Mouse (Mus musculus): Measurements from ENCODE around the gene Ttbk1. TPM values are rescaled to one million over a fixed set of nuclear protein-coding genes. Genes with fewer than 3 reads are reported as not detected.

Gene Ttbk1
- total and polyA plus RNA-seq, 2 experiments from 2014 or later = 5.6 to 36.5 TPM

DNA sequence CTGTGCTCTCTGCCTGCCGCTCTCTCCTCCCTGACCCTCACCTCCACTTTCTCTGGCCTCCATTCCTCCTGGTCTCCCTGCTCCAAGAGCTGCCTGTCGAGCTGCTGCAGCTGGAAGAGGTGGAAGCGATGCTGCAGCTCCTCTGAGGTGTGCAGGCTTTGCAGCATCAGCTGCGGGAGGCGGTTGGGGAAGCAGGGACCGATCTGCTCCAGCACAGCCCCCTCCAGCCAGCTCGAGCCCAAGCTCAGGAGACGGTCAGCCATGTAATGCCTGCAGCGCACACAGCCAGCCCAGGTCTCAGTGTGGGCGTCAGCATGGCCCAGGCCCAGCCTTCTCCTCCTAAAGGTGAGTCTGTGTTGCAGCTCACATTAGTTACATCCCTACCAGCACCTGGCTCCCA is 32.5 kb upstream of the Ttbk1 start:
- no peak for TF ChIP-seq CTCF (IDR thresholded peaks at IDR 0.05; ENCODE audit: low read depth)
- peaks cover 44% of the 10 kb centered on the region for H3K36me3 ChIP-seq (ENCODE audit: insufficient read depth)
- H3K27me3 ChIP-seq (ENCODE audit: insufficient read depth, low read length) = no peaks in the 10 kb centered on the region
- no peak for DNase-seq
- H3K9ac ChIP-seq = no peak overlapping the region
- 59% methylated on average over 10 of the region's 10 CpGs for WGBS
- no peaks in the 10 kb centered on the region for H3K9me3 ChIP-seq (ENCODE audit: low read length)
- no peak overlapping the region for H3K4me2 ChIP-seq (ENCODE audit: low read depth)
- no peak overlapping the region for H3K27ac ChIP-seq (ENCODE audit: low read depth, low read length)
- ATAC-seq = no peak
- H3K4me1 ChIP-seq (ENCODE audit: insufficient read depth) = no peaks in the 10 kb centered on the region
- H3K4me3 ChIP-seq (ENCODE audit: low read depth, low read length) = no peak overlapping the region

DNA sequence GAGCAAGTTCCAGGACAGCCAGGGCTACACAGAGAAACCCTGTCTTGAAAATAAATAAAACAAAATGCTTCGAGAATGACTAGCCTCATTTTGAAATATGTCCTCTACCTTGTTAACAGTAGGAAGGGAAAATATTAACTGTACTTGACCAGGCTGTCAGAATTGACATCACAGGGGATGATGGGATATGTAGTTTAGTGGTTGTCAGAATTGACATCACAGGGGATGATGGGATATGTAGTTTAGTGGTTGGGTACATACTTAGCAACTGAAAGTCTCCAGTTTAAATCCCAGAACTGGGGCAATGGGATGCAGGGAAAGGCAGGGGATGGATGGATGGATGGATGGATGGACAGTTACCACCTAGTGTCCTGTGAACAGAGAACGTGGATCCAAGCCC is 25.9 kb upstream of the Ttbk1 start:
- no peaks in the 10 kb centered on the region for H3K9me3 ChIP-seq (ENCODE audit: low read length)
- no peak overlapping the region for H3K9ac ChIP-seq
- H3K27ac ChIP-seq (ENCODE audit: low read depth, low read length) = no peak overlapping the region
- DNase-seq = no peak
- no peak overlapping the region for H3K4me2 ChIP-seq (ENCODE audit: low read depth)
- 57% methylated on average over 2 of the region's 2 CpGs for whole genome bisulfite sequencing
- peaks cover 24% of the 10 kb centered on the region for H3K36me3 ChIP-seq (ENCODE audit: insufficient read depth)
- TF ChIP-seq CTCF (IDR thresholded peaks at IDR 0.05; ENCODE audit: low read depth) = no peak
- no peaks in the 10 kb centered on the region for H3K4me1 ChIP-seq (ENCODE audit: insufficient read depth)
- ATAC-seq = peak; percentile 71
- no peaks in the 10 kb centered on the region for H3K27me3 ChIP-seq (ENCODE audit: insufficient read depth, low read length)
- H3K4me3 ChIP-seq (ENCODE audit: low read depth, low read length) = no peak overlapping the region

DNA sequence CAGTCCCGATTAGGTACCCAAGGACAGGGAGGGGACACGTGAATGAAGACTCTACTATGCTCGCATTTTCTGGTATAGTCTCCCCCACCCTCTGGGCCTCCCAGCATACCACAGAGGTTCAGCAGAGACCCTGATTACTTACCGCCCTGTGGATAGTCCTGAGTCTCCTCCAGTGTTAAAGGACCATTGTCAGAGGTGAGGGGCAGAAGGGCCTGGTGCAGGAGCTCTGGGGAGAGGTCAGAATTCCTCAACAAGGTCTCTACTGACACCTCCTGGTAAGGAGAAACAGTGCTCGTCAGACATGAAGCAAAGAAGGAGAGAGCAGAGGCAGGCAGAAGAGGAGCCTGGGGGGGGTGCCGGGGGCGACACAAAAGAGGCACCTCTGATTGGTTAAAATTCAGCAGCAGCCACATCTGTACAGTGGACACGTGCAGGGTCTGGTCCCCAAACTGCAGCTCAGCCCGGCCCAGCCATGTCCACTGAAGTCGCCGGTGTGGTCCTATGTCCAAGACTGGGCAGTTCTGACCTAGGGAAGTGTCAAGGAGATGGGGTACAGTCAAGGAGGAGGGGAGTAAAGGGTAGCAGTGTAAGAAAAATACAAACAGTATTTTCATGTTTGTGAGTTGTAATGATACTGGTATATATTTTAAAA is 23.7 kb upstream of the Ttbk1 start:
- DNase-seq = no peak
- peak; percentile 60 for TF ChIP-seq CTCF (IDR thresholded peaks at IDR 0.05; ENCODE audit: low read depth)

DNA sequence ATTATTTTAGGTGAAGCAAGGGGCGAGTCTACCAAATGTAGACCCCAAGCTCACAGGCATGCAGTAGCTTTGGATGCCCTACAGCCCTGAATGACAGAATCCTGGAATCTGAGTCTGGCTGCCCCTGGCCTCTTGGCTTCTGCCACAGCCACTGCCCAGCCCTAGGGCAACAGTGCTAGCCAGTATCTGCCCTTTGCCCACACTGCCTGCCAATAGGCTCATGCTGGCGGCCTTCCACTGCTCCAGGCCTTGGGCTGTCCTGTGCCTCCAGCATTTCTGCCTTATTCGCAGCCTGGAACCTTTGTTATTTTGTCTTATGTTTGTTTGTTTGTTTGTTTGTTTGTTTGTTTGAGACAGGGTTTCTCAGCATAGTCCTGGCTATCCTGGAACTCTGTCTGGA is 18.1 kb upstream of the Ttbk1 start:
- Histone ChIP-seq H3K4me1 (ENCODE audit: insufficient read depth) (no peaks in the 10 kb centered on the region), H3K9ac (no peak overlapping the region), H3K9me3 (ENCODE audit: low read length) (no peaks in the 10 kb centered on the region), H3K27ac (ENCODE audit: low read depth, low read length) (no peak overlapping the region), H3K4me2 (ENCODE audit: low read depth) (no peak overlapping the region), H3K4me3 (ENCODE audit: low read depth, low read length) (no peak overlapping the region), H3K36me3 (ENCODE audit: insufficient read depth) (peaks cover 58% of the 10 kb centered on the region), H3K27me3 (ENCODE audit: insufficient read depth, low read length) (no peaks in the 10 kb centered on the region)
- 92% methylated on average over 3 of the region's 3 CpGs for WGBS
- ATAC-seq (no peak), DNase-seq (no peak)
- TF ChIP-seq CTCF (IDR thresholded peaks at IDR 0.05; ENCODE audit: low read depth) = no peak

More for the DNA sequence above, 23.7 kb upstream of the Ttbk1 start:
- Histone ChIP-seq H3K27me3 (ENCODE audit: insufficient read depth, low read length) (no peaks in the 10 kb centered on the region), H3K36me3 (ENCODE audit: insufficient read depth) (peaks cover 36% of the 10 kb centered on the region), H3K9me3 (ENCODE audit: low read length) (no peaks in the 10 kb centered on the region), H3K9ac (no peak overlapping the region), H3K4me2 (ENCODE audit: low read depth) (no peak overlapping the region), H3K4me3 (ENCODE audit: low read depth, low read length) (no peak overlapping the region), H3K4me1 (ENCODE audit: insufficient read depth) (no peaks in the 10 kb centered on the region), H3K27ac (ENCODE audit: low read depth, low read length) (no peak overlapping the region)
- ATAC-seq = peak; percentile 62; the same call in 1 of the 2 replicates
- WGBS = 47% methylated on average over 11 of the region's 11 CpGs

DNA sequence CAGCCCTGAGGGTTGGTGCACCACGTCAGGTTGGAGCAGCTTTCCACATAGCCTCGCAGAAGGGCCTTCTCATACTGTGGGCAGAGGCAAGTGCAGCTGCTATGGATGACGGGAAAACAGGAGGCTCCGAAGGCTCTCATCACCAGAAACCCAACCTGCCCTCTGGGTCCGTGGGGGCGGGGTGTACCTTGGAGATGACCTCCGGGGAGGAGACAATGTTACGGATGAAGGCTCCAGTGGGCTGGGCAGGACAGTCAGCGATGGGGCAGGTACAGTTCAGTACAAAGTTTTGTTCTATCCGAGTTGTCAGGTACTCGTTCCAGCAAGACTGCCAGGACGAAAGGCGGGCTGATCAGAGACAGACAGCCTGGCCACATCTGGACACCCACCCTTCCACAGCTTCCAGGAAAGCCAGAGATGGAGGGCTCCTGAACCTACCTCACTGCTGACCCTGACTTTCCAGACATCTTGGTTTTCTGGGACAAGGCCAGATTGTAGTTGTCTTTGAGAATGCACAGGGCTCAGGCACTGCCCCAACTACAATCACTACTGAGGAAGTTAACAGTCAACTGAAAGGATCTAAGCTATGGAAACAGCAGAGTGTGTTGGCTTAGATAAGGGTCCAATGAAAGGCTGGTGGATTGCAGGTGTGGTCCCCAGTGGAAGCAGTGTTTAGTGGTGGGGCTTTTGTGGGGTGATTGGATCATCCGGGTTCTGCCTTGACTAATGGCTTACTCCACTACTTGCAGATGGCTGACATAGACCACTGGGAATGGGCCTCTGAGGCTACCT is 16.6 kb upstream of the Ttbk1 start:
- peaks cover 62% of the 10 kb centered on the region for H3K36me3 ChIP-seq (ENCODE audit: insufficient read depth)
- no peak overlapping the region for H3K4me2 ChIP-seq (ENCODE audit: low read depth)
- H3K27ac ChIP-seq (ENCODE audit: low read depth, low read length) = no peak overlapping the region
- no peaks in the 10 kb centered on the region for H3K27me3 ChIP-seq (ENCODE audit: insufficient read depth, low read length)
- 81% methylated on average over 14 of the region's 14 CpGs for WGBS
- H3K4me3 ChIP-seq (ENCODE audit: low read depth, low read length) = no peak overlapping the region
- no peak overlapping the region for H3K9ac ChIP-seq
- no peak for TF ChIP-seq CTCF (IDR thresholded peaks at IDR 0.05; ENCODE audit: low read depth)
- DNase-seq (no peak), ATAC-seq (no peak)
- H3K4me1 ChIP-seq (ENCODE audit: insufficient read depth) = no peaks in the 10 kb centered on the region
- H3K9me3 ChIP-seq (ENCODE audit: low read length) = no peaks in the 10 kb centered on the region

DNA sequence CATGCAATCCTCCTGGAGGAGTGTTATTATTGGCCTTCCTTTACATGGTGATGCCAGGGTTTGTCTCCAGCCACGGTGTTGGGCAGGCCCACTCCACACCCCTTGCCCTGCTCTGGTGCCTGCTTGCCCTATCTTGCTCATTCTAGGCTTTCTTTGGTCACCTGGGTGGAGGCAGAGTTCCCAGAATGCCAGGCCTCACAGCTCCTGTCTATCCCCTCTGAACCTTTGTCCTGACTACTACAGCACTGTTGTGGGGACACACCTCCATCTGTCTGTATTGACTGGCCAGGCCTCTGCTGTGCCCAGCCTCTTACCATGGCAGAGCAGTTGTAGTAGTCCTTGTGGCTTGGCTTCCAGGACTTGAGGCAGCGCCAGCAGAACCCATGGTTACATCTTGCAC is 15.3 kb upstream of the Ttbk1 start:
- no peak for TF ChIP-seq CTCF (IDR thresholded peaks at IDR 0.05; ENCODE audit: low read depth)
- ATAC-seq (no peak), DNase-seq (no peak)
- no peaks in the 10 kb centered on the region for H3K9me3 ChIP-seq (ENCODE audit: low read length)
- H3K4me3 ChIP-seq (ENCODE audit: low read depth, low read length) = no peak overlapping the region
- no peak overlapping the region for H3K4me2 ChIP-seq (ENCODE audit: low read depth)
- peaks cover 55% of the 10 kb centered on the region for H3K36me3 ChIP-seq (ENCODE audit: insufficient read depth)
- no peak overlapping the region for H3K9ac ChIP-seq
- H3K4me1 ChIP-seq (ENCODE audit: insufficient read depth) = no peaks in the 10 kb centered on the region
- H3K27me3 ChIP-seq (ENCODE audit: insufficient read depth, low read length) = no peaks in the 10 kb centered on the region
- 85% methylated on average over 2 of the region's 2 CpGs for WGBS
- no peak overlapping the region for H3K27ac ChIP-seq (ENCODE audit: low read depth, low read length)

DNA sequence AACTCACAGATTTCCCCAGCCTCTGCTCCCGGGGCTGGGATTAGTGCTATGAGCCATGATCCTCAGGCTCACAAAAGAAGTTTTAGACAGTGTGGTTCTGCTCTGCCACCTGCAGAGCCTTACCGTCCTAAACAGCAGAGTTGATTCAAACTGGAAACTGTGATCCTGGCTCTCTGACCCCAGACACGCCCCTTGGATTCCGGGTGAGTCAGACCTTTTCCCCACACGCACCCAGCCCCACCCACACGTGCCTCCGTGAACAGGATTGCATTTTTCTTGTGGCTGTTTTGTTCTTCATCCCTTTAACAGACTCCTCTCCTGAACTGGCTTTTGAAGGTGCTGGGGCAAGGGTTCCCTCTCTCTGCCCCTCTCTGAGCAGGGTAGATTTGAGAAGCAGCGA is 10.5 kb upstream of the Ttbk1 start:
- H3K9me3 ChIP-seq (ENCODE audit: low read length) = no peaks in the 10 kb centered on the region
- no peak overlapping the region for H3K27ac ChIP-seq (ENCODE audit: low read depth, low read length)
- no peak overlapping the region for H3K4me2 ChIP-seq (ENCODE audit: low read depth)
- 0 out of 2 replicates have a peak, but pooled peaks cover 3% of the 10 kb centered on the region for H3K27me3 ChIP-seq (ENCODE audit: insufficient read depth, low read length)
- peaks cover 36% of the 10 kb centered on the region for H3K36me3 ChIP-seq (ENCODE audit: insufficient read depth)
- 54% methylated on average over 8 of the region's 8 CpGs for WGBS
- no peak overlapping the region for H3K4me3 ChIP-seq (ENCODE audit: low read depth, low read length)
- no peak for TF ChIP-seq CTCF (IDR thresholded peaks at IDR 0.05; ENCODE audit: low read depth)
- H3K9ac ChIP-seq = no peak overlapping the region
- DNase-seq = no peak
- H3K4me1 ChIP-seq (ENCODE audit: insufficient read depth) = no peaks in the 10 kb centered on the region; the same call in 1 of the 2 replicates
- ATAC-seq = no peak

All from forebrain, postnatal 0 days (tissue).